Mouse (Mus musculus) ES-E14 (cell line): Measurements from ENCODE around the gene Tmem50a. TPM values are rescaled to one million over a fixed set of nuclear protein-coding genes. Genes with fewer than 3 reads are reported as not detected.

Experiments
- DNase-seq: peaks from one replicate; pipeline ENCODE4 v3.0.0-alpha.2; 2013; ENCODE audit warnings: low read depth, low spot score
- H3K27ac ChIP-seq: 2 replicates; pipeline ENCODE4 v1.5.1; 2012; ENCODE audit warnings: low read depth, mild to moderate bottlenecking, low read length, moderate library complexity, mixed read lengths; ENCODE audit not compliant: poor library complexity, insufficient read depth, severe bottlenecking
- H3K36me3 ChIP-seq: 2 replicates; pipeline ENCODE4 v1.6.1; 2012; ENCODE audit warnings: mild to moderate bottlenecking, low read length, moderate library complexity, mixed read lengths; ENCODE audit not compliant: control insufficient read depth, poor library complexity, insufficient read depth, severe bottlenecking
- H3K4me1 ChIP-seq, 2 experiments: fragments of 150-350 bp in 1 of 2; sonication (generic) in 1 of 2; 2 replicates each; pipeline ENCODE4 v1.6.1; 2012; ENCODE audit warnings: low read length in 2 of 2, mild to moderate bottlenecking in 1 of 2, mixed read lengths in 1 of 2; ENCODE audit not compliant: control insufficient read depth in 2 of 2, insufficient read depth in 2 of 2, poor library complexity in 1 of 2
- H3K4me3 ChIP-seq, 2 experiments: fragments of 150-350 bp in 1 of 2; sonication (generic) in 1 of 2; 2 replicates each; pipeline ENCODE4 v1.5.1; 2012; ENCODE audit warnings: low read length in 2 of 2, low read depth in 1 of 2, mild to moderate bottlenecking in 1 of 2, mixed read lengths in 1 of 2; ENCODE audit not compliant: insufficient read depth in 1 of 2, poor library complexity in 1 of 2, severe bottlenecking in 1 of 2
- H3K9ac ChIP-seq: 2 replicates; pipeline ENCODE4 v1.6.1; 2012; ENCODE audit warnings: low read depth, mild to moderate bottlenecking, low read length, mixed read lengths; ENCODE audit not compliant: poor library complexity, insufficient read depth, severe bottlenecking
- H3K9me3 ChIP-seq: fragments of 150-350 bp; sonication (generic); 2 replicates; pipeline ENCODE4 v1.6.1; 2012; ENCODE audit warnings: low read depth, mild to moderate bottlenecking, low read length; ENCODE audit not compliant: control insufficient read depth, insufficient read depth
- CHD2 ChIP-seq: IDR thresholded peaks from 2 replicates; pipeline ENCODE4 v1.6.1; 2014; ENCODE audit warnings: mild to moderate bottlenecking, low read depth, low read length, inconsistent platforms
- HCFC1 ChIP-seq: IDR thresholded peaks from 2 replicates; pipeline ENCODE4 v1.6.1; 2012; ENCODE audit warnings: low read length, inconsistent platforms, borderline replicate concordance; ENCODE audit not compliant: insufficient read depth
- MAFK ChIP-seq: IDR thresholded peaks from 2 replicates; pipeline ENCODE4 v1.6.1; 2014; ENCODE audit warnings: mild to moderate bottlenecking, low read depth, low read length, inconsistent platforms; ENCODE audit not compliant: insufficient read depth
- ZC3H11A ChIP-seq: IDR thresholded peaks from 2 replicates; pipeline ENCODE4 v1.6.1; 2012; ENCODE audit warnings: low read depth, mild to moderate bottlenecking, inconsistent platforms, low read length, borderline replicate concordance
- ZNF384 ChIP-seq: IDR thresholded peaks from 2 replicates; pipeline ENCODE4 v1.6.1; 2012; ENCODE audit warnings: low read depth, low read length, inconsistent platforms
- in situ Hi-C, 2 experiments: fragments of 600-800 bp; cut with MboI; formaldehyde crosslinking; loops; one replicate each; pipeline ENCODE4 v1.15.1; 2025; ENCODE audit warnings: low sequenced_read_pairs in 2 of 2, inconsistent platforms in 1 of 2; ENCODE audit not compliant: unreplicated experiment in 2 of 2
- total RNA-seq: library from RNA; depleted of rRNA; stranded (reverse); fragments of 300-350 nt; gene quantifications from 2 replicates; pipeline ENCODE4 v1.2.3, GENCODE M21; 2012

Tmem50a gene
- total RNA-seq, 1 experiment, result 118 TPM

DNA sequence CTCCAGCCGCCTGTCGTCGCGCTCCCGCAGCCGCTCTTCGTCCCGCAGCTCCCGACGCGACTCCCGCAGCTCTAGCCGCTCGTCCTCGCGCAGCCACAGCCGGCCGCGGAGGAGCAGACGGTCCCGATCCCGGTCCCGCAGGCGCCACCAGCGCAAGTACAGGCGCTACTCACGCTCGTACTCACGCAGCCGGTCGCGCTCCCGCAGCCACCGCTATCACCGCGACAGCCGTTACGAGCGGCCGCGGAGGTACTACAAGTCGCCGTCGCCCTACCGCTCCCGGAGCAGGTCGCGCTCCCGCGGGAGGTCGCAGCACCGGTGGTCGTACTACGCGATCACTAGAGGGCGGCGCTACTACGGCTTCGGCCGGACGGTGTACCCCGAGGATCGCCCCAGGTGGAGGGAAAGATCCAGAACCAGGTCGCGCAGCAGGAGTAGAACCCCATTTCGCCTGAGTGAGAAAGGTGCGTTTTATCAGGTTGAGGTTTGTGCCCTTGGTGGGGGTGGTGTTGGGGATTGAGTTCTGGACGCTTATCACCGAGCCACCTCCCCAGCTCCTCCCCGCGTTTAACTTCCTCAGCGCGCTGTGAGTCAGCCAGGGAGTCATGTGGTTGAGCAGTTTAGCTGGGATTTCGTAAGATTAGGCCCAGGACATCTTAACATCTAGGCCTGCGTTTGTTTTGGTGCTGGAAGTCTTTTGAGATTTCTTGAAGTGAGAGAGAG lies 9.4 kb upstream of the Tmem50a start:
- H3K4me3 ChIP-seq, result peak overlapping the region; percentile 72 to 95
- in situ Hi-C loops, result no loop called here
- TF ChIP-seq CHD2 (peak; percentile 14; the same call in 1 of the 2 replicates), HCFC1 (no peak)
- H3K27ac ChIP-seq, result peak overlapping the region; percentile 98
- peaks cover 2 to 5% of the 10 kb centered on the region in 2 experiments; a peak in 2 of 4 replicates for H3K4me1 ChIP-seq
- no peaks in the 10 kb centered on the region for H3K9me3 ChIP-seq
- H3K36me3 ChIP-seq, result peaks cover 25% of the 10 kb centered on the region
- H3K9ac ChIP-seq, result peak overlapping the region; percentile 98
- DNase-seq, result no peak

DNA sequence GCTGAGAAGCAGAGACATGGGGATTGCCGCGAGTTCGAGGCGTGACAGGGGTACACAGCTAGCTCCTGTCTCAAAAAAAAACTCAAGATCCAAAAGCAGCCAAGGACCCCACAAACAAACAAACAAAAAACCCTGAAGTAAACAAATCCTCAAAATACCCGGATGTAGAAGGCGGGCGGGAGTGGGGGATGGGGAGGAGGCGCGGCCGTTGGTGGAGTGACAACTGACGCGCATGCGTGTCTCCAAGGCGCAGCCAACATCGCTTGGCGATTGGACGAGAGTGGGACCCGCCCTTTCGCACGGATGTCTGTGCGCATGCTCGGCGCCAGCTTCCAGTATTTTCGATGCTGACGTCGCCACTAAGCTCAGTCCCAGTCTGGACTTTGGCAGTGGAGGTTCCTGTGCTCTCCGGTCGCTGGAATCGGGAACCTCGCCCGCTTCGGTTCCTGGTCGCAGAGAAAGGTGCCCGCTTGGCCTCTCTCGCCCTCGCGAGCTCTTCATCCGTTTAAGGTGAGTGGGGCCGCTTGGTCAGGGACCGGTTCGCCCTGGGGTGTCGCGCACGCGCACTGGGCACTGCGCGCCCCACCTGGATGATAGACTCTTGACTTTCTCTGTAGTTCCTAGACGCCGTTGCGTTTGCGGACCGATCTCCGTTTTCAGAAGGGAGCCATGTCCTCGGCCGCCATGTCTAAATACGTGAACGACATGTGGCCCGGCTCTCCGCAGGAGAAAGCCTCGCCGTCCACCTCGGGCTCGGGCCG lies 8.6 kb upstream of the Tmem50a start, which contains the start of gene Rsrp1:
Gene Rsrp1, plus strand, starts transcription at position 335 of the 761 bp plus-strand sequence.
- Histone ChIP-seq H3K4me1 (peaks cover 3 to 5% of the 10 kb centered on the region in 2 experiments; a peak in 2 of 4 replicates), H3K36me3 (peaks cover 25% of the 10 kb centered on the region), H3K4me3 (peak within 1 kb of the TSS; percentile 72 to 95), H3K9ac (peak within 1 kb of the TSS; percentile 98), H3K27ac (peak within 1 kb of the TSS; percentile 98), H3K9me3 (no peaks in the 10 kb centered on the region)
- in situ Hi-C loops, result no loop called here
- TF ChIP-seq ZNF384 (no peak), HCFC1 (peak; percentile 36; the same call in 1 of the 2 replicates), CHD2 (peak; percentile 59; the same call in 1 of the 2 replicates), ZC3H11A (no peak), MAFK (peak; percentile 43; the same call in 1 of the 2 replicates)
- DNase-seq, result peak; percentile 95

- Histone ChIP-seq H3K9ac (peak overlapping the region; percentile 80), H3K27ac (peak overlapping the region; percentile 96), H3K9me3 (no peaks in the 10 kb centered on the region), H3K4me3 (peak overlapping the region; percentile 58 to 66), H3K36me3 (peaks cover 25% of the 10 kb centered on the region), H3K4me1 (peaks cover 5 to 6% of the 10 kb centered on the region in 2 experiments; a peak in 2 of 4 replicates)
- TF ChIP-seq HCFC1 (no peak), ZNF384 (no peak), ZC3H11A (no peak), CHD2 (no peak), MAFK (no peak)
- in situ Hi-C loops, result no loop called here
- no peak for DNase-seq
Observed at GRCm38 (mm10) chr4:134922925-134923244, 8.1 kb upstream of the Tmem50a start.

GRCm38 (mm10) chr4:134922111-134922924 lies 7.5 kb upstream of the Tmem50a start:
- Histone ChIP-seq H3K9ac (peak overlapping the region; percentile 80), H3K27ac (peak overlapping the region; percentile 96; the same call in 1 of the 2 replicates), H3K4me1 (peaks cover 5 to 6% of the 10 kb centered on the region in 2 experiments; a peak in 2 of 4 replicates), H3K36me3 (peaks cover 25% of the 10 kb centered on the region), H3K9me3 (no peaks in the 10 kb centered on the region), H3K4me3 (peak overlapping the region; percentile 58 to 66)
- DNase-seq, result no peak
- TF ChIP-seq HCFC1 (no peak), CHD2 (no peak), ZC3H11A (no peak), MAFK (no peak), ZNF384 (no peak)
- in situ Hi-C loops, result no loop called here
